Mouse (Mus musculus): ENCODE results near the gene Ppfia3.

Gene Ppfia3

GRCm38 (mm10) chr7:45308551-45309240, 58.1 kb downstream of the Ppfia3 start:
- no peak for DNase-seq

- peak; percentile 81 to 88 for DNase-seq
Measured at GRCm38 (mm10) chr7:45305275-45305674, 61.5 kb downstream of the Ppfia3 start.

GRCm38 (mm10) chr7:45304869-45305268, 62.0 kb downstream of the Ppfia3 start:
- peak in 1 of 2 experiments; percentile 27 for DNase-seq

GRCm38 (mm10) chr7:45302626-45303025, 64.2 kb downstream of the Ppfia3 start:
- peak in 1 of 2 experiments; percentile 25 for DNase-seq

GRCm38 (mm10) chr7:45300270-45300669, 66.5 kb downstream of the Ppfia3 start:
- DNase-seq: peak; percentile 80 to 91

GRCm38 (mm10) chr7:45299752-45300151, 67.1 kb downstream of the Ppfia3 start:
- DNase-seq: peak; percentile 55 to 71

GRCm38 (mm10) chr7:45297563-45297962, 69.3 kb downstream of the Ppfia3 start:
- DNase-seq: no peak

- no peak for DNase-seq
Measured at GRCm38 (mm10) chr7:45296626-45297025, 70.2 kb downstream of the Ppfia3 start.

All from cerebellum, postnatal 25 days (tissue).